Mouse (Mus musculus) kidney, adult 2 months (tissue): ENCODE results near the gene Rps6kb2.

Experiments used
- CTCF ChIP-seq: fragments of 200-500 bp; conservative IDR thresholded peaks from 2 replicates; pipeline ENCODE4 v1.5.1; 2011; ENCODE audit warnings: low read depth, mild to moderate bottlenecking, control low read depth, low read length, moderate library complexity, mixed read lengths; ENCODE audit not compliant: insufficient read depth, insufficient read length
- POLR2A ChIP-seq: fragments of 200-500 bp; IDR thresholded peaks from one replicate; pipeline ENCODE4 v1.6.1; 2011; ENCODE audit warnings: low read depth, low read length, control low read depth

DNA sequence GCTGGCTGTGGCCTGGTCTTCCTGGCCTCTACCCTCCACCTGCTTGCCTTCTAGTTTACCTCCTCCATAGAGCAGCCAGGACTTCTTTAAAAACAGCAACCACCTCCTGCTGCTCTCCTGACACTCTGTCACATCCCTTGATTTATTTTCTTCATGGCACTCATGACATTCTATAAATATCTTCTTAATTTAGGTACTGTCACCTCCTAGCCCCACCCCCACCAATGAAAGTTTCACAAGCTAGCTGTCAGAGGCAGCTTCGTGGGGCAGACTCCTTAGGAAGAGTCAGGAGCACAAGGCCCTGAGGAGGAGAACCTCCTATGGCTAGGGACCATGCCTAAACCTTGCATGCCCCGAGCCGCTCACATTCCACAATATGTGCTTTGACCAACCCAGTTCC, 24.1 kb upstream of the Rps6kb2 start:
- TF ChIP-seq POLR2A = no peak
- no peak for TF ChIP-seq CTCF
